Mouse (Mus musculus) heart, postnatal 10 days (tissue): ENCODE results near the gene Slc22a16. TPM values are rescaled to one million over a fixed set of nuclear protein-coding genes. Genes with fewer than 3 reads are reported as not detected.
"Not testable (repeated sequence)": the region's sequence is repeated elsewhere in the genome, so short reads cannot be mapped to it uniquely, and the experiment has no call there.

Source experiments
- DNase-seq, 2 experiments: peaks; one replicate each; pipeline ENCODE4 v3.0.0; 2021
- intact Hi-C: fragments of 180-260 bp; cut with DNase I; formaldehyde crosslinking; loops from one replicate; pipeline ENCODE4 v1.15.1; 2025
- total RNA-seq, 2 experiments: library from RNA; stranded (reverse); gene quantifications; 2 replicates each; pipeline ENCODE4 v1.2.3; 2021

The Slc22a16 gene
- not detected for total RNA-seq

GRCm38 (mm10) chr10:40570036-40570435 lies at the start of gene Slc22a16:
Gene Slc22a16, plus strand, starts transcription at chr10:40570336.
- intact Hi-C loops = no loop called here
- no peak for DNase-seq

DNA sequence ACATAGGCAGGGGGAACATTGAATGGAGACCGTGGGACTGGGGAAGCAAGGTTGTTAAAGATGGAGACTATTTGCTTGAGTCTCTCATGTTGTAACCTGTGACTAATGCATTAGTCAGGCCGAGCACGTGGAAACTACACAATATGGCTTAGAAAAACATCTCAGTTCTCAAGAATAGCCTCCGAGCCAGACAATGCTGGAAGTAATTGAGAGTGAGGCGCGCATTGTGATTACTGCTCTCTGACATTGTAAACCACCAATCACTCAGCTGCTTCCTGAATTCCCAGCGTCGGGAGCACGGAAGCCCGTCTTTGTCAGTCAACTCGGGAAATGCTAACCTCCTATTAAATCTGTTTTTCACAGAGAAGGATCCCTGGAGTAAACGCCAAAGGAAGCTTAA lies 48.6 kb upstream of the Slc22a16 start:
- peak; percentile 15 to 23 for DNase-seq
- intact Hi-C loops = loop anchor here (5.0 kb wide), 1 partner anchor 149 kb away; no protein-coding TSS in a partner anchor

DNA sequence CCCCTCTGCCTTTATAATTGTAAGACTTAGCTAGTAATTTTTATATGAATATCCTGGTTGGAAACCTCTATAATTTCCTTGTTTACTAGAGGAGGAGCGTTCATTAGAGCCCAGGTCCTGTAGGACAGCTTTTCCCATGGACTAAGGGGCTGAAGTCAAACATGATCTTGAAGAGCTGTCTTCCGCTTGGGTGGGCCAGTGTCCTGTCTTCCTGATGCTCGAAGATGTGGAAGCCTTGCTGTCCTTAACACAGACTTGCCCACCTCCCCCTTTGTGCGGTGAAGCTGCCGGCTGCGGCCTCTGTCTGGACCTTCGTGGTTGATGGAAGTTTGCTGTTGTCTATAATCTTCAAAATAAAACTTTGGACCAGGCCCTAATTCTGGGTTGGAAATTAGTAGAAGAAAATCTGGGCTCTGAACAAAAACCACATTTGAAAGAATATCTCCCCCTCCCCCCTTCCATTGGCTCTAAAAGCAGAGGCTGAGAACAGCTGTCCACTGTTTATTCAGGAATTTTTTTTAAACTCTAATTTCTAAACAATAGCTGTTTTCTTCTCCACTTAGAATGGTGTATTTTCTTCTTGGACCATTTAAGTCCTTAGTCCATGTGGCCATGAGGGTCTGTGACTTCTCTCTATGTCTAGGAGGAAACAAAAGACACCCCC lies 46.7 kb upstream of the Slc22a16 start:
- intact Hi-C loops = loop anchor here (5.0 kb wide), 1 partner anchor 151 kb away; no protein-coding TSS in a partner anchor
- peak in 1 of 2 experiments; percentile 43 for DNase-seq

GRCm38 (mm10) chr10:40524032-40524806 lies 45.9 kb upstream of the Slc22a16 start:
- intact Hi-C loops = loop anchor here (2.0 to 5.0 kb wide), 2 partner anchors 152 to 175 kb away; no protein-coding TSS in a partner anchor
- no peak for DNase-seq

DNA sequence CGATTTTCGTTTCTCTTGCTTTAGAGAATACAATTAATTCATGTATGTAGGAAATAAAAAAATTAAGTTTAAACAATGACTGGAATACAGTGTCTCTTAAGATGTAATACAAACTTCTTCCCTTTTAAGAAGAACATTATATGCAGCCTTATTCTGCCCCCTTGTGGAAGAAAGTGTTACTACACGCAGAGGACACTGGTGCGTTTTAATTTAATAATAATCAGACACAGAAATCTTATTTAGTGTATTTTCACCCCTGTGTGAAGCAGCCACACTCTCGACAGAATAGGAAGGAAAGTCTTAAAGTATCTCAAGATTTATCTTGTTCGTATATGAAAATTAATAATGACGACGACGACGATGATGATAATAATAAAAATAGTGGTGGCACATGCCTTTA lies 45.1 kb upstream of the Slc22a16 start:
- peak; percentile 72 to 86 for DNase-seq
- intact Hi-C loops = loop anchor here (1.0 to 5.0 kb wide), 4 partner anchors 153 to 468 kb away; no protein-coding TSS in a partner anchor

- no peak for DNase-seq
- intact Hi-C loops = loop anchor here (1.0 to 5.0 kb wide), 3 partner anchors 177 to 468 kb away; no protein-coding TSS in a partner anchor
Observed at GRCm38 (mm10) chr10:40525616-40526155, 44.5 kb upstream of the Slc22a16 start.

GRCm38 (mm10) chr10:40526301-40526761 lies 43.8 kb upstream of the Slc22a16 start:
- no peak for DNase-seq
- intact Hi-C loops = loop anchor here (5.0 kb wide), 1 partner anchor 469 kb away; no protein-coding TSS in a partner anchor

- intact Hi-C loops = loop anchor here (5.0 kb wide), 1 partner anchor 470 kb away; no protein-coding TSS in a partner anchor
- no peak for DNase-seq
Observed at GRCm38 (mm10) chr10:40526986-40527385, 43.1 kb upstream of the Slc22a16 start.

- intact Hi-C loops = loop anchor here (5.0 kb wide), 1 partner anchor 470 kb away; no protein-coding TSS in a partner anchor
- DNase-seq = peak; percentile 16 to 25
Observed at GRCm38 (mm10) chr10:40527573-40527972, 42.6 kb upstream of the Slc22a16 start.

DNA sequence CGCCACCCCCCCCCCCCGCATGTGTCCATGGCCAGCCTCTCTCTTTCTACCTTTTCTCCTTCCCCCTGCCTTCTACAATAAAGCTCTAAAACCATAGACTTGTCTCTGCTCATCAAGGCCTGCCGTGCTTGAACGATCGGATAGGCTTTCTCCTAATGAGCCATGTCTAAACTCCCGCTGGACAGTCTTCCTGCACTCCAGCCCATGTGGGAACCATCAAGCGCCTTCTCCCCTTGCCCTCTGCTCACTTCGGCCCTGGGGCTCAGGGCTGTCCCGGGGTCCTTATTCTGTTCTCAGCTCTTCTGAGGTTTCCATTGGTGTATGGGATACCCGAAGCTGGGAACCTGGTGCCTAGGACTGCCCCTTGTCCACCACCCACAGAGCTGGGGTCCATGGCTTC lies 41.5 kb upstream of the Slc22a16 start:
- intact Hi-C loops = loop anchor here (1.0 to 5.0 kb wide), 2 partner anchors 269 to 471 kb away; no protein-coding TSS in a partner anchor
- DNase-seq = no peak

- intact Hi-C loops = loop anchor here (1.0 to 5.0 kb wide), 2 partner anchors 270 to 472 kb away; no protein-coding TSS in a partner anchor
- peak; percentile 44 to 68 for DNase-seq
Observed at GRCm38 (mm10) chr10:40529617-40530016, 40.5 kb upstream of the Slc22a16 start.

- intact Hi-C loops = no loop called here
- DNase-seq = no peak
Observed at GRCm38 (mm10) chr10:40530661-40531060, 39.5 kb upstream of the Slc22a16 start.

GRCm38 (mm10) chr10:40532586-40532985 lies 37.5 kb upstream of the Slc22a16 start:
- intact Hi-C loops, DNase-seq: not testable (repeated sequence)

DNA sequence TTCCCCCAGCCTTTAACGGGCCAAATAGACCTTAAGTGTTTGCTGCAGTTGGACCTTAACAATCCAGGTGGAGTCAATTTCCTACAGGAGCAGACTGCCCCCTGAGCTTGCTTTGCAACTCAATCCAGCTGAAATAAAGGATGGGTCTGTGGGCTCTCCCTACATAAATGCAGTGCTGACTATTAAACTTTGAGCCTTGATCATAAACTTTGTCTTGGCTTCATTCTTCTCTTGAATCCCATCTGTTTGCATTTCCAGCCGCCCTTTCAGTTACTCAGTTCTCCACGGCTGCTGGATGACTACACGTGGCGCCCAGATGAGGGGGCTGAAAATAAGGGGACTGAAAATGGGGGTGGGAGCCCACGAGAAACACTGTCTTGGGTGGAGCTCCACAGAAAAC lies 28.8 kb upstream of the Slc22a16 start:
- intact Hi-C loops = no loop called here
- no peak for DNase-seq

DNA sequence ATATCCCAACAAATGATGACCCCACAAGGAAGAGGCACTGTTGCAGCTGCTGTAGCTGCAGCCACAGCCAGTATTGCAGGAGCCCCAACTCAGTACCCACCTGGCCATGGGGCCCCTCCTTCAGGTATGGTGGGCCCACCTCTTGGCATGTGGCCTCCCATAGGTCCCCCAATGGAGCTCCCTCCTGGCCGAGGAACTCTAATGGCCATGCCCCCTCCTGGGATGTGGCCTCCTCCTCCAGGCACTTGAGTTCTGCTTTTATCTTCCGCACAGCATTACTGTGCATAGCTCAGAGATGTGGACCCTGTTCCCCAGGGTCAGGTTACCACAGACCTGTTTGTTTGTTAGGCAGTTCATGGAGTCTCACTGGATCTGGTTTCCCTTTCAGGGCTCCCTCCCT lies 20.8 kb upstream of the Slc22a16 start:
- no peak for DNase-seq
- intact Hi-C loops = no loop called here

- intact Hi-C loops = no loop called here
Observed at GRCm38 (mm10) chr10:40551801-40552200, 18.3 kb upstream of the Slc22a16 start.

GRCm38 (mm10) chr10:40565695-40566094 lies 4.4 kb upstream of the Slc22a16 start:
- DNase-seq, intact Hi-C loops: not testable (repeated sequence)

More at GRCm38 (mm10) chr10:40551801-40552200, 18.3 kb upstream of the Slc22a16 start:
- DNase-seq = no peak

DNA sequence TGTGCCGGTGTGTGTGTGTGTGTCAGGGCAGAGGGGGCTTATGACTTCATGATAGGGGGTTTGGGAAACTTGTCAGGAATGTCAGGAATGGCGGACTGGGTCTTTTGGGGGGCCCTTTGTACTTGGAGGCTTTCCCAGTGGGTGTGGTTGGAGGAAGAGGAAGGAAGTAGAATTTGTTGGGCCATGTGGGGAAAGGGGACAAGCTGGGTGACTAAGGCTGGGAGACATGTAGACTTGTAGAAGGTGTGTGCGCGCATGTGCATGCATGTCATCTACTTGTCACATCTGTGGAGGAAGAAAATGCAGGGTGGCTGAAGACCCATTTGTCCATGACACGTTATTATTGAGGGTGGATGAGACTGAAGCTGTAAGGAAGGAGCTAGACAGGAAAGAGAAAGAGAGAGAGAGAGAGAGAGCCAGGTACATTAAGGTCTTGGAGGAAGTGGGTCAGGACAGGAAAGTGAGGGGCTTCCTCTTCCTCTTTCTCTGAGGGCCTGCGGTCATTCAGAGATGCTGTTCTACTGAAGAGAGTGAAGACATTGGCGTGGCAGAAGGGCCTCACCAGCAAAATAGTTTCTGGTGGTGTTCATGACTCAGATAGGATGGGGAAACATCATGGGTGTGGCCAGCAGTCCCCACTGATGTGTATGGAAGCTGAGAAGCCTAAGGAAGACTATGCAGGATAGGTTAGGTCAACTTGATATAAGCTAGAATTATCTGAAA lies 5.9 kb downstream of the Slc22a16 start:
- no peak for DNase-seq
- intact Hi-C loops = no loop called here

DNA sequence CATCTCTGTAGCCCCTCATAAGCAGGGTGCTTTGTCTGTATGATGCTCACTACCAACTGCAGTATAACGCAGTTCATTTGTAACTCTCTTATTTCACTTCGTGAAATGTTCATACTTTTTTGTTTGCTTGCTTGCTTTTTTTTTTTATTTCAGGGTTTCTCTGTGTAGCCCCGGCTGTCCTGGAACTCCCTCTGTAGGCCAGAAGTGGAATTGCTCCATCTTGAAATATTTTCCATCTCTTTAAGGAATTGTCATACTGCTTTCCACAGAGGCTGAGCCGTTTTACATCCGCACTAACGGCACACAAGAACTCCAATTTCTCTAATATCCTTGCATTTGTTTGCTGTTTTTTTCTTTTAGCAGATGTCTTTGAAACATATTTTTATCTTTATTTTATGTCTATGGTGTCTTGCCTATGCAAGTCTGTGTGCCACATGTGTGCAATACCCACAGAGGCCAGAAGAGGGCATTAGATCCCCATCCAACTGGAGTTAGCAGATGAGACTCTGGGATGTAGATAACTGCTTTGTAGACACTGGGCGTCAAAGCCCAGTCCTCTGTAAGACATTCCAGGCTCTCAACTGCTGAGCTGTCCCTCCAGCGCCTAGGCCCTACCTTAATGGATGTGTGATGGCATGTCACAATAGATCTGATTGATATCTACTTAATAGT lies 13.6 kb downstream of the Slc22a16 start:
- intact Hi-C loops = no loop called here

DNA sequence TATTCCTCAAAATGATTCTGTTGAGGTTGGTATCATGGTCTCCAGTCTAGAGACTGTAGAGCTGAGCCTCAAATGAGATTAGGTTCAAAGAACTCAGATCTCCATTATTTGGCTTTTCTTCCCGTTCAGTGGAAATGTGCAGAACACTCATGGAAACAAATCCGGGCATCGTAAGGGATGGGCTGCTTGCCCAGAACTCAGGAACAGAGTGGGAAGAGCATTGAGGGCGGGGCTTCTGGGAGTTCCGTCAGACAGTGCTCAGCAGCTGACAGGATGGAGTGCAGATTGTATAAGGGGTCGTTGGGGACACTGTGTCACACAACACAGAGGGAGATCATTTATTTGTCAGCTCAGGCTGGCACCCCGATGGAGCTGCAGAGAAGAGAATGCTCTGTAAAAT lies 22.1 kb downstream of the Slc22a16 start:
- DNase-seq = no peak
- intact Hi-C loops = no loop called here

More for the DNA sequence above, 13.6 kb downstream of the Slc22a16 start:
- DNase-seq = peak in 1 of 2 experiments; percentile 25
